12 mouse cellular contexts compared by ENCODE assay signal in genomic region chr4:111691057-111691543, GRCm38 (mm10). TPM values are rescaled to one million over a fixed set of nuclear protein-coding genes. Genes with fewer than 3 reads are reported as not detected.
A peak's percentile ranks its signal among the peaks of the same experiment; 100 is the strongest.
DNase-seq lines count a peak whose midpoint lies in the region; ATAC-seq lines count a peak whose summit lies in the region.
"Had no signal": no experiment of that assay in that cellular context is flagged by ENCODE, and none has a peak within 500 bp of the region (broad histone marks: within the 10 kb centered on the region; RNA-seq: fewer than 3 reads in every experiment).

No protein-coding gene starts in this region.

- intact Hi-C loops in heart, postnatal 36 days (cut with DNase I), result no loop called here
- intact Hi-C loops in gastrocnemius, postnatal 36 days (cut with DNase I), result no loop called here

- no peaks in the 10 kb centered on the region for H3K36me3 ChIP-seq in lung, embryonic 16.5 days (ENCODE audit: control insufficient read depth, insufficient read depth, low read length)
- no peaks in the 10 kb centered on the region for H3K36me3 ChIP-seq in hindbrain, embryonic 15.5 days
- no peaks in the 10 kb centered on the region for H3K36me3 ChIP-seq in stomach, embryonic 15.5 days

- no peak overlapping the region for H3K9ac ChIP-seq in lung, embryonic 16.5 days (ENCODE audit: low read length)
- H3K9ac ChIP-seq in hindbrain, embryonic 15.5 days, result no peak overlapping the region
- no peak overlapping the region for H3K9ac ChIP-seq in stomach, embryonic 15.5 days

- H3K27me3 ChIP-seq in lung, embryonic 16.5 days (ENCODE audit: control insufficient read depth, insufficient read depth, low read depth, low read length), result no peaks in the 10 kb centered on the region
- H3K27me3 ChIP-seq in hindbrain, embryonic 15.5 days, result no peaks in the 10 kb centered on the region
- H3K27me3 ChIP-seq in stomach, embryonic 15.5 days (replicated peaks), result no peaks in the 10 kb centered on the region

- H3K4me2 ChIP-seq in lung, embryonic 16.5 days (ENCODE audit: low read depth, low read length), result no peak overlapping the region
- H3K4me2 ChIP-seq in hindbrain, embryonic 15.5 days, result no peak overlapping the region
- no peak overlapping the region for H3K4me2 ChIP-seq in stomach, embryonic 15.5 days

- H3K4me3 ChIP-seq in lung, embryonic 16.5 days (ENCODE audit: low read length), result no peak overlapping the region
- H3K4me3 ChIP-seq in hindbrain, embryonic 15.5 days, result no peak overlapping the region
- H3K4me3 ChIP-seq in stomach, embryonic 15.5 days (replicated peaks), result no peak overlapping the region
- H3K4me3 ChIP-seq: layer of hippocampus, adult 2 months had no signal

- ATAC-seq in lung, embryonic 16.5 days (ENCODE audit: low read depth), result peak; percentile 73
- ATAC-seq in hindbrain, embryonic 15.5 days (ENCODE audit: low FRiP score, low read depth), result peak; percentile 78
- ATAC-seq in stomach, embryonic 15.5 days (ENCODE audit: insufficient read depth, low FRiP score, low read depth), result peak; percentile 33; the same call in 1 of the 2 replicates

- 34% methylated on average over 5 of the region's 5 CpGs for WGBS in lung, embryonic 16.5 days
- 33% methylated on average over 5 of the region's 5 CpGs for WGBS in hindbrain, embryonic 15.5 days
- WGBS in stomach, embryonic 15.5 days, result 52% methylated on average over 5 of the region's 5 CpGs

- peak; percentile 78 for DNase-seq in heart, adult 11 months
- no peak for DNase-seq in heart, postnatal 36 days
- no peak for DNase-seq in lung, postnatal 14 days
- DNase-seq in MN1 (ENCODE audit: low spot score), result no peak
- DNase-seq in gastrocnemius, postnatal 36 days, result no peak
- DNase-seq: B cell, adult 2 months; cerebellum, adult 9-11 months; right cerebral cortex, postnatal 14 days had no signal

- peaks cover 14% of the 10 kb centered on the region for H3K4me1 ChIP-seq in lung, embryonic 16.5 days (replicated peaks; ENCODE audit: control insufficient read depth, insufficient read depth, low read length)
- peaks cover 23% of the 10 kb centered on the region for H3K4me1 ChIP-seq in hindbrain, embryonic 15.5 days (replicated peaks)
- no peaks in the 10 kb centered on the region; the same call in 1 of the 2 replicates for H3K4me1 ChIP-seq in stomach, embryonic 15.5 days

- no peaks in the 10 kb centered on the region for H3K9me3 ChIP-seq in lung, embryonic 16.5 days (ENCODE audit: control insufficient read depth, low read length)
- no peaks in the 10 kb centered on the region for H3K9me3 ChIP-seq in hindbrain, embryonic 15.5 days
- no peaks in the 10 kb centered on the region for H3K9me3 ChIP-seq in stomach, embryonic 15.5 days

- no peak overlapping the region for H3K27ac ChIP-seq in lung, embryonic 16.5 days (ENCODE audit: low read length)
- no peak overlapping the region for H3K27ac ChIP-seq in hindbrain, embryonic 15.5 days (replicated peaks)
- no peak overlapping the region for H3K27ac ChIP-seq in stomach, embryonic 15.5 days
- H3K27ac ChIP-seq: layer of hippocampus, adult 2 months had no signal

RNA-seq across cellular contexts. Expression of gene Spata6, which starts 28.7 kb away (rescaled TPM):
- 1 to 10 TPM; 9.8 to 9.9 TPM for total RNA-seq in heart, postnatal 36 days (2021)
- polyA plus RNA-seq in lung, embryonic 16.5 days (2015; fragmentation: Nextera tagmentation; extraction: Ambion mirVana), result 36.3 and 38.0 TPM in 2 replicates
- polyA plus RNA-seq in hindbrain, embryonic 15.5 days (2015; fragmentation: Nextera tagmentation; extraction: Ambion mirVana), result 17.1 and 17.9 TPM in 2 replicates
- 23.2 and 23.6 TPM in 2 replicates for polyA plus RNA-seq in stomach, embryonic 15.5 days (2015; fragmentation: Nextera tagmentation; extraction: Ambion mirVana)
- total RNA-seq in gastrocnemius, postnatal 36 days (2021), result 1 to 10 TPM; 3.8 to 5.0 TPM
